Mouse (Mus musculus): Measurements from ENCODE around the gene H2-Ob.

- no peak for TF ChIP-seq EP300 (IDR thresholded peaks at IDR 0.05; ENCODE audit: low read depth)
- no peak for TF ChIP-seq CTCF (IDR thresholded peaks at IDR 0.05; ENCODE audit: low read depth)
Observed at GRCm38 (mm10) chr17:34224816-34225215, 13.9 kb upstream of the H2-Ob start.

Measured in liver, embryonic 14.5 days (tissue).